Mouse (Mus musculus) hindbrain, postnatal 0 days (tissue): Measurements from ENCODE around the gene Nolc1. TPM values are rescaled to one million over a fixed set of nuclear protein-coding genes. Genes with fewer than 3 reads are reported as not detected.

Experiments
- ATAC-seq: fragments of 200-750 bp; cut with Nextera tagmentation; 2 replicates; pipeline ENCODE4 v1.8.0; 2017; ENCODE audit warnings: mild to moderate bottlenecking, moderate TSS enrichment, moderate library complexity
- DNase-seq: peaks from one replicate; pipeline ENCODE4 v3.0.0-alpha.2; 2015; ENCODE audit warnings: low spot score
- H3K27ac ChIP-seq: fragments of 300-500 bp; sonication (generic); 2 replicates; pipeline ENCODE4 v1.5.1; 2014; ENCODE audit warnings: mild to moderate bottlenecking
- H3K27me3 ChIP-seq: fragments of 300-500 bp; sonication (generic); 2 replicates; pipeline ENCODE4 v1.6.1; 2014; ENCODE audit warnings: low read length, mixed read lengths; ENCODE audit not compliant: insufficient read depth
- H3K36me3 ChIP-seq: fragments of 300-500 bp; sonication (generic); 2 replicates; pipeline ENCODE4 v1.6.1; 2014; ENCODE audit warnings: low read length, mixed read lengths; ENCODE audit not compliant: insufficient read depth
- H3K4me1 ChIP-seq: fragments of 300-500 bp; sonication (generic); 2 replicates; pipeline ENCODE4 v1.6.1; 2014; ENCODE audit warnings: antibody characterized with exemption, low read length, mixed read lengths; ENCODE audit not compliant: insufficient read depth
- H3K4me2 ChIP-seq: fragments of 300-500 bp; sonication (generic); 2 replicates; pipeline ENCODE4 v1.6.1; 2014; ENCODE audit warnings: low read depth, mild to moderate bottlenecking, low read length, moderate library complexity, mixed read lengths
- H3K4me3 ChIP-seq: fragments of 300-500 bp; sonication (generic); 2 replicates; pipeline ENCODE4 v1.5.1; 2014; ENCODE audit warnings: low read length
- H3K9ac ChIP-seq: fragments of 300-500 bp; sonication (generic); replicated peaks from 2 replicates; pipeline ENCODE4 v1.6.1; 2014; ENCODE audit warnings: mild to moderate bottlenecking, low read length, moderate library complexity, mixed read lengths
- H3K9me3 ChIP-seq: fragments of 300-500 bp; sonication (generic); 2 replicates; pipeline ENCODE4 v1.6.1; 2016; ENCODE audit warnings: low read length, mixed read lengths
- CTCF ChIP-seq: IDR thresholded peaks from 2 replicates; pipeline ENCODE4 v1.5.1; 2016; ENCODE audit warnings: antibody characterized with exemption, control low read depth, low read depth
- WGBS: fragments of 180-500 bp; shearing (Covaris S2); extraction: QIAGEN DNeasy Blood & Tissue Kit; methylation state at CpG from one replicate; pipeline ENCODE4 v1.1.7; 2014; 5-methylcytosine and 5-hydroxymethylcytosine counted together
- polyA plus RNA-seq: library from polyadenylated mRNA; unstranded; fragments of >200 nt; fragmentation: Nextera tagmentation; extraction: Ambion mirVana; gene quantifications from 2 replicates; pipeline ENCODE4 v1.2.1, GENCODE M21; 2015
- total RNA-seq: library from RNA; depleted of rRNA; stranded (reverse); fragments of >200 nt; gene quantifications from 2 replicates; pipeline ENCODE4 v1.2.3, GENCODE M21; 2014

The Nolc1 gene
- total and polyA plus RNA-seq, 2 experiments from 2014 or later = 26.9 to 61.6 TPM

GRCm38 (mm10) chr19:46038851-46039260 is 36.8 kb upstream of the Nolc1 start:
- Histone ChIP-seq H3K4me1 (peaks cover 51% of the 10 kb centered on the region), H3K4me3 (peak overlapping the region; percentile 58), H3K9me3 (no peaks in the 10 kb centered on the region), H3K27ac (peak overlapping the region; percentile 82), H3K4me2 (peak overlapping the region; percentile 82), H3K9ac (peak overlapping the region; percentile 67), H3K27me3 (no peaks in the 10 kb centered on the region), H3K36me3 (peaks cover 23% of the 10 kb centered on the region)
- no peak for ATAC-seq
- 0% methylated on average over 15 of the region's 17 CpGs for WGBS
- no peak for TF ChIP-seq CTCF
- DNase-seq = no peak

- DNase-seq = peak; percentile 95
- ATAC-seq = peak; percentile 70
- peak overlapping the region; percentile 67 for H3K9ac ChIP-seq
- WGBS = 2% methylated on average over 16 of the region's 30 CpGs
- H3K4me2 ChIP-seq = peak overlapping the region; percentile 82
- no peaks in the 10 kb centered on the region for H3K27me3 ChIP-seq
- peak overlapping the region; percentile 82 for H3K27ac ChIP-seq
- no peaks in the 10 kb centered on the region for H3K9me3 ChIP-seq
- TF ChIP-seq CTCF = no peak
- H3K4me3 ChIP-seq = peak overlapping the region; percentile 58
- H3K36me3 ChIP-seq = peaks cover 16% of the 10 kb centered on the region
- peaks cover 53% of the 10 kb centered on the region for H3K4me1 ChIP-seq
Observed at GRCm38 (mm10) chr19:46039478-46039877, 36.2 kb upstream of the Nolc1 start.

- Histone ChIP-seq H3K4me3 (peak overlapping the region; percentile 58), H3K36me3 (peaks cover 8% of the 10 kb centered on the region), H3K27me3 (no peaks in the 10 kb centered on the region), H3K4me2 (peak overlapping the region; percentile 82), H3K27ac (peak overlapping the region; percentile 82), H3K9ac (peak overlapping the region; percentile 67; the same call in 1 of the 2 replicates), H3K9me3 (no peaks in the 10 kb centered on the region), H3K4me1 (peaks cover 53% of the 10 kb centered on the region)
- ATAC-seq (no peak), DNase-seq (no peak)
- TF ChIP-seq CTCF = no peak
- 40% methylated on average over 14 of the region's 14 CpGs for WGBS
Observed at GRCm38 (mm10) chr19:46040149-46040902, 35.3 kb upstream of the Nolc1 start.

- peak overlapping the region; percentile 88 for H3K27ac ChIP-seq
- H3K9me3 ChIP-seq = no peaks in the 10 kb centered on the region
- peaks cover 56% of the 10 kb centered on the region for H3K4me1 ChIP-seq
- no peaks in the 10 kb centered on the region for H3K36me3 ChIP-seq
- no peak for TF ChIP-seq CTCF
- H3K4me2 ChIP-seq = peak overlapping the region; percentile 82
- ATAC-seq = no peak
- H3K9ac ChIP-seq = peak overlapping the region; percentile 53
- H3K27me3 ChIP-seq = no peaks in the 10 kb centered on the region
- WGBS = 11% methylated on average over 7 of the region's 7 CpGs
- DNase-seq = no peak
- peak overlapping the region; percentile 59 for H3K4me3 ChIP-seq
Observed at GRCm38 (mm10) chr19:46041299-46041932, 34.2 kb upstream of the Nolc1 start.

GRCm38 (mm10) chr19:46041933-46042475 is 33.7 kb upstream of the Nolc1 start:
- H3K4me3 ChIP-seq = peak overlapping the region; percentile 59
- ATAC-seq (peak; percentile 25; the same call in 1 of the 2 replicates), DNase-seq (peak; percentile 86)
- no peaks in the 10 kb centered on the region for H3K9me3 ChIP-seq
- under 1% methylated on average over 8 of the region's 14 CpGs for WGBS
- TF ChIP-seq CTCF = no peak
- peak overlapping the region; percentile 82 for H3K4me2 ChIP-seq
- peak overlapping the region; percentile 88 for H3K27ac ChIP-seq
- H3K27me3 ChIP-seq = no peaks in the 10 kb centered on the region
- peak overlapping the region; percentile 53 for H3K9ac ChIP-seq
- no peaks in the 10 kb centered on the region for H3K36me3 ChIP-seq
- peaks cover 54% of the 10 kb centered on the region for H3K4me1 ChIP-seq

GRCm38 (mm10) chr19:46042476-46043011 is 33.1 kb upstream of the Nolc1 start:
- H3K27ac ChIP-seq = peak overlapping the region; percentile 88
- peak overlapping the region; percentile 59 for H3K4me3 ChIP-seq
- WGBS = 0% methylated on average over 6 of the region's 6 CpGs
- H3K9me3 ChIP-seq = no peaks in the 10 kb centered on the region
- peak overlapping the region; percentile 53 for H3K9ac ChIP-seq
- H3K4me1 ChIP-seq = peaks cover 50% of the 10 kb centered on the region
- peak overlapping the region; percentile 82 for H3K4me2 ChIP-seq
- no peaks in the 10 kb centered on the region for H3K36me3 ChIP-seq
- ATAC-seq (peak; percentile 4; the same call in 1 of the 2 replicates), DNase-seq (peak; percentile 52)
- no peaks in the 10 kb centered on the region for H3K27me3 ChIP-seq
- no peak for TF ChIP-seq CTCF
